Comparison of ENCODE assay signal across 19 mouse cellular contexts in the genomic region with DNA sequence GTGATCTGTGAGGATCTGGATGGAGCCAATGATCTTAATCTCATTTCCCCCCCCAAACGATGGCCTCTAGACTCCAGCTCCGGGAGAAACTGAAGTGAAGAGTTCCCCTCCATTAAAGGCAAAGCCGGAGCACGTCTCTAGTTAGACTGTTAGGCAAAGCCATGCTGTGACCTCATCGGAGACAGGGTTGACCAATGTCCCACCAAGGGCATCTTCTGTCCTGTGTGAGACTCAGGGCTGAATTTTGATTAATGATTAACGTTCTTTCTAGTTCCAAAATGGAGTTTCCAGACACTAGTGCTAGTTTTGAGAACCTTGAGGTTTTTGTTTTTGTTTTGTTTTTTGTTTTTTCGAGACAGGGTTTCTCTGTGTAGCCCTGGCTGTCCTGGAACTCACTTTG. TPM values are rescaled to one million over a fixed set of nuclear protein-coding genes. Genes with fewer than 3 reads are reported as not detected.
A peak's percentile ranks its signal among the peaks of the same experiment; 100 is the strongest.
DNase-seq lines count a peak whose midpoint lies in the region; ATAC-seq and TF ChIP-seq lines count a peak whose summit lies in the region.
"Had no signal": no experiment of that assay in that cellular context is flagged by ENCODE, and none has a peak within 500 bp of the region (broad histone marks: within the 10 kb centered on the region; RNA-seq: fewer than 3 reads in every experiment).

No protein-coding gene starts in this region.

- H3K79me2 ChIP-seq in heart, adult 2 months (replicated peaks; ENCODE audit: control insufficient read depth, insufficient read depth, low read length) = peaks cover 8% of the 10 kb centered on the region

- H3K9me3 ChIP-seq in kidney, embryonic 16.5 days (ENCODE audit: low read length) = no peaks in the 10 kb centered on the region
- no peaks in the 10 kb centered on the region for H3K9me3 ChIP-seq in liver, embryonic 16.5 days (replicated peaks; ENCODE audit: control insufficient read depth, low read length)
- H3K9me3 ChIP-seq: embryonic facial prominence, embryonic 15.5 days; hindbrain, embryonic 10.5 days; midbrain, embryonic 13.5 days; neural tube, embryonic 13.5 days had no signal

- H3K36me3 ChIP-seq in heart, adult 2 months (ENCODE audit: control insufficient read depth, insufficient read depth, low read length) = peaks cover 21% of the 10 kb centered on the region
- H3K36me3 ChIP-seq in kidney, embryonic 16.5 days (ENCODE audit: insufficient read depth, low read length) = peaks cover 49% of the 10 kb centered on the region
- H3K36me3 ChIP-seq in liver, embryonic 16.5 days (ENCODE audit: control insufficient read depth, insufficient read depth) = peaks cover 22% of the 10 kb centered on the region

- TF ChIP-seq POLR2A in heart, adult 2 months (IDR thresholded peaks at IDR 0.05; ENCODE audit: insufficient read depth, low read depth, low read length) = no peak

- peaks cover 12% of the 10 kb centered on the region for H3K4me1 ChIP-seq in heart, adult 2 months (ENCODE audit: control insufficient read depth, insufficient read depth, low read length)
- H3K4me1 ChIP-seq in kidney, embryonic 16.5 days (ENCODE audit: insufficient read depth, low read length) = peaks cover 12% of the 10 kb centered on the region
- H3K4me1 ChIP-seq in liver, embryonic 16.5 days (ENCODE audit: control insufficient read depth, low read depth, low read length) = peaks cover 17% of the 10 kb centered on the region

- H3K4me2 ChIP-seq in kidney, embryonic 16.5 days (replicated peaks; ENCODE audit: low read depth, low read length) = no peak overlapping the region
- H3K4me2 ChIP-seq in liver, embryonic 16.5 days (ENCODE audit: low read depth, low read length) = no peak overlapping the region
- H3K4me2 ChIP-seq: embryonic facial prominence, embryonic 15.5 days; midbrain, embryonic 13.5 days; neural tube, embryonic 13.5 days had no signal

- WGBS in heart, adult 2 months = 47% methylated on average over 7 of the region's 7 CpGs
- 79% methylated on average over 7 of the region's 7 CpGs for WGBS in kidney, embryonic 16.5 days
- WGBS in liver, embryonic 16.5 days (ENCODE audit: insufficient replicate concordance) = 64% methylated on average over 7 of the region's 7 CpGs

- no peak overlapping the region; the same call in 1 of the 2 replicates for H3K4me3 ChIP-seq in heart, adult 2 months
- H3K4me3 ChIP-seq in kidney, embryonic 16.5 days (ENCODE audit: low read length) = no peak overlapping the region
- no peak overlapping the region for H3K4me3 ChIP-seq in liver, embryonic 16.5 days (ENCODE audit: low read depth, low read length)
- H3K4me3 ChIP-seq: embryonic facial prominence, embryonic 15.5 days; hindbrain, embryonic 10.5 days; left cerebral cortex, adult 2 months; midbrain, embryonic 13.5 days; neural tube, embryonic 13.5 days had no signal

- no peak overlapping the region for H3K9ac ChIP-seq in heart, adult 2 months (ENCODE audit: low read depth, low read length)
- no peak overlapping the region for H3K9ac ChIP-seq in kidney, embryonic 16.5 days (replicated peaks; ENCODE audit: low read length)
- H3K9ac ChIP-seq in liver, embryonic 16.5 days (ENCODE audit: low read depth, low read length) = no peak overlapping the region
- H3K9ac ChIP-seq: embryonic facial prominence, embryonic 15.5 days; forebrain, postnatal 0 days; liver, embryonic 14.5 days; neural tube, embryonic 13.5 days had no signal

- H3K27ac ChIP-seq in heart, adult 2 months = peak overlapping the region; percentile 40
- H3K27ac ChIP-seq in kidney, embryonic 16.5 days (ENCODE audit: low read length) = no peak overlapping the region
- peak overlapping the region; percentile 6; the same call in 1 of the 2 replicates for H3K27ac ChIP-seq in liver, embryonic 16.5 days (ENCODE audit: low read length)
- H3K27ac ChIP-seq: embryonic facial prominence, embryonic 15.5 days; hindbrain, embryonic 10.5 days; left cerebral cortex, adult 2 months; liver, embryonic 14.5 days; midbrain, embryonic 13.5 days; neural tube, embryonic 13.5 days had no signal

- peak; percentile 53 to 86 for DNase-seq in adrenal gland, adult (ENCODE audit: inconsistent age in 2 of 2, low spot score in 1 of 2)
- no peak for DNase-seq in adrenal gland, postnatal 10 days
- no peak for DNase-seq in heart, adult 2 months
- no peak for DNase-seq in heart, postnatal 25 days (ENCODE audit: low spot score)
- peak; percentile 39 for DNase-seq in kidney, postnatal 14 days
- no peak for DNase-seq in layer of hippocampus, adult 18-20 months (ENCODE audit: low spot score in 2 of 2)
- DNase-seq: forebrain, postnatal 0 days; layer of hippocampus, adult 9-11 months; left cerebral cortex, postnatal 4 days; lung, postnatal 10 days; thymus, postnatal 14 days had no signal

- no peak for ATAC-seq in kidney, embryonic 16.5 days (ENCODE audit: low FRiP score, low TSS enrichment)
- ATAC-seq in liver, embryonic 16.5 days (ENCODE audit: low read depth) = no peak
- ATAC-seq: forebrain, postnatal 0 days; midbrain, embryonic 13.5 days had no signal

- TF ChIP-seq EP300 in heart, adult 2 months (IDR thresholded peaks at IDR 0.05; ENCODE audit: insufficient read depth, low read depth, low read length) = 0 out of 2 replicates have a peak, but pooled peaks have one; percentile 33

- H3K27me3 ChIP-seq in heart, adult 2 months (ENCODE audit: control insufficient read depth, insufficient read depth, low read length) = no peaks in the 10 kb centered on the region
- H3K27me3 ChIP-seq in kidney, embryonic 16.5 days (ENCODE audit: insufficient read depth, low read length) = no peaks in the 10 kb centered on the region
- no peaks in the 10 kb centered on the region for H3K27me3 ChIP-seq in liver, embryonic 16.5 days (ENCODE audit: control insufficient read depth, insufficient read depth, low read depth, low read length)
- H3K27me3 ChIP-seq: embryonic facial prominence, embryonic 15.5 days; midbrain, embryonic 13.5 days; neural tube, embryonic 13.5 days had no signal

- intact Hi-C loops in heart, adult 2 months (cut with DNase I) = no loop called here
- intact Hi-C loops in heart, postnatal 25 days (cut with DNase I) = no loop called here

- no peak for TF ChIP-seq CTCF in heart, adult 2 months (IDR thresholded peaks at IDR 0.05)

RNA-seq across cellular contexts. Expression of gene Tob2, which starts 5.5 kb away (rescaled TPM):
- 100 to 1,000 TPM; 108 to 183 TPM for total RNA-seq in adrenal gland, postnatal 10 days (2021)
- 100 to 1,000 TPM; 101 to 114 TPM for total RNA-seq in heart, adult 2 months (2021)
- 39.4 and 49.7 TPM in 2 replicates for polyA plus RNA-seq in heart, adult 2 months (2012; rRNA removed)
- total RNA-seq in heart, postnatal 25 days (2021) = 10 to 100 TPM; 66.9 to 95.5 TPM
- 29.6 and 32.6 TPM in 2 replicates for polyA plus RNA-seq in kidney, embryonic 16.5 days (2015; fragmentation: Nextera tagmentation; extraction: Ambion mirVana)
- polyA plus RNA-seq in liver, embryonic 16.5 days (2015; fragmentation: Nextera tagmentation; extraction: Ambion mirVana) = 11.7 and 14.9 TPM in 2 replicates
- total RNA-seq in layer of hippocampus, adult 18-20 months (2021) = 10 to 100 TPM; 33.8 to 45.2 TPM

RNA-seq across cellular contexts. Expression of gene Phf5a, which starts 18.6 kb away (rescaled TPM):
- 10 to 100 TPM; 58.8 to 62.9 TPM for total RNA-seq in adrenal gland, postnatal 10 days (2021)
- total RNA-seq in heart, adult 2 months (2021) = 10 to 100 TPM; 30.2 to 36.5 TPM
- 30.2 and 39.1 TPM in 2 replicates for polyA plus RNA-seq in heart, adult 2 months (2012; rRNA removed)
- total RNA-seq in heart, postnatal 25 days (2021) = 10 to 100 TPM; 29.7 to 38.0 TPM
- polyA plus RNA-seq in kidney, embryonic 16.5 days (2015; fragmentation: Nextera tagmentation; extraction: Ambion mirVana) = 167 and 172 TPM in 2 replicates
- polyA plus RNA-seq in liver, embryonic 16.5 days (2015; fragmentation: Nextera tagmentation; extraction: Ambion mirVana) = 72.6 and 79.6 TPM in 2 replicates
- total RNA-seq in layer of hippocampus, adult 18-20 months (2021) = 10 to 100 TPM; 34.3 to 36.2 TPM

RNA-seq across cellular contexts. Expression of gene Aco2, which starts 19.0 kb away (rescaled TPM):
- 1,000 to 10,000 TPM; 2,299 to 2,557 TPM for total RNA-seq in adrenal gland, postnatal 10 days (2021)
- total RNA-seq in heart, adult 2 months (2021) = 1,000 to 10,000 TPM; 1,810 to 2,215 TPM
- 2,076 and 2,628 TPM in 2 replicates for polyA plus RNA-seq in heart, adult 2 months (2012; rRNA removed)
- total RNA-seq in heart, postnatal 25 days (2021) = 1,000 to 10,000 TPM; 2,060 to 2,092 TPM
- polyA plus RNA-seq in kidney, embryonic 16.5 days (2015; fragmentation: Nextera tagmentation; extraction: Ambion mirVana) = 281 and 293 TPM in 2 replicates
- polyA plus RNA-seq in liver, embryonic 16.5 days (2015; fragmentation: Nextera tagmentation; extraction: Ambion mirVana) = 109 and 114 TPM in 2 replicates
- total RNA-seq in layer of hippocampus, adult 18-20 months (2021) = 100 to 1,000 TPM; 452 to 460 TPM

RNA-seq across cellular contexts. Expression of gene Tef, which starts 50.9 kb away (rescaled TPM):
- 10 to 100 TPM; 68.4 to 74.1 TPM for total RNA-seq in adrenal gland, postnatal 10 days (2021)
- 100 to 1,000 TPM in 1 of 2 experiments, 10 to 100 TPM in 1; 46.7 to 127 TPM for total RNA-seq in heart, adult 2 months (2021)
- polyA plus RNA-seq in heart, adult 2 months (2012; rRNA removed) = 76.7 and 100 TPM in 2 replicates
- 100 to 1,000 TPM in 1 of 2 experiments, 10 to 100 TPM in 1; 64.1 to 135 TPM for total RNA-seq in heart, postnatal 25 days (2021)
- polyA plus RNA-seq in kidney, embryonic 16.5 days (2015; fragmentation: Nextera tagmentation; extraction: Ambion mirVana) = 25.7 and 28.9 TPM in 2 replicates
- 6.3 and 9.2 TPM in 2 replicates for polyA plus RNA-seq in liver, embryonic 16.5 days (2015; fragmentation: Nextera tagmentation; extraction: Ambion mirVana)
- 100 to 1,000 TPM; 293 to 297 TPM for total RNA-seq in layer of hippocampus, adult 18-20 months (2021)

Comparison
In these comparisons a context has a peak if more than half of its experiments do, and no peak if none do; other contexts are left out.
1. DNase-seq: peak in adrenal gland, adult (2 of 2) and kidney, postnatal 14 days (single experiment); none in adrenal gland, postnatal 10 days (single experiment), heart, adult 2 months (0 of 2), heart, postnatal 25 days (single experiment) and layer of hippocampus, adult 18-20 months (0 of 2).